Mouse (Mus musculus) small intestine, adult 2 months (tissue): ENCODE data around the gene 9330161L09Rik. TPM values are rescaled to one million over a fixed set of nuclear protein-coding genes. Genes with fewer than 3 reads are reported as not detected.

Experiments
- H3K27ac ChIP-seq: fragments of 200-500 bp; 2 replicates; pipeline ENCODE4 v1.5.1; 2012; ENCODE audit warnings: low read depth, low read length, control low read depth, inconsistent platforms; ENCODE audit not compliant: insufficient read depth
- H3K27me3 ChIP-seq: fragments of 200-500 bp; 2 replicates; pipeline ENCODE4 v1.6.1; 2012; ENCODE audit warnings: mild to moderate bottlenecking, moderate library complexity, low read length, inconsistent platforms; ENCODE audit not compliant: control insufficient read depth, insufficient read depth
- H3K36me3 ChIP-seq: fragments of 200-500 bp; 2 replicates; pipeline ENCODE4 v1.6.1; 2012; ENCODE audit warnings: mild to moderate bottlenecking, low read length, control low read depth, inconsistent platforms; ENCODE audit not compliant: control insufficient read depth, insufficient read depth
- H3K4me1 ChIP-seq: fragments of 200-500 bp; 2 replicates; pipeline ENCODE4 v1.6.1; 2012; ENCODE audit warnings: low read length, inconsistent platforms, mixed read lengths; ENCODE audit not compliant: control insufficient read depth, insufficient read depth, insufficient read length
- H3K4me3 ChIP-seq: fragments of 200-500 bp; 2 replicates; pipeline ENCODE4 v1.5.1; 2012; ENCODE audit warnings: low read depth, mild to moderate bottlenecking, control low read depth, inconsistent platforms, low read length, moderate library complexity
- CTCF ChIP-seq: fragments of 200-500 bp; IDR thresholded peaks from 2 replicates; pipeline ENCODE4 v1.5.1; 2012; ENCODE audit warnings: low read depth, mild to moderate bottlenecking, control low read depth, inconsistent platforms, low read length, moderate library complexity, mixed read lengths; ENCODE audit not compliant: insufficient replicate concordance, insufficient read length; ENCODE audit errors: extremely low read depth
- POLR2A ChIP-seq: fragments of 200-500 bp; IDR thresholded peaks from 2 replicates; pipeline ENCODE4 v1.6.1; 2012; ENCODE audit warnings: low read depth, mild to moderate bottlenecking, control low read depth, inconsistent platforms, low read length, moderate library complexity
- WGBS: fragments of 180-500 bp; shearing (Covaris S2); methylation state at CpG from one replicate; pipeline ENCODE4 v1.1.7; 2018; 5-methylcytosine and 5-hydroxymethylcytosine counted together
- polyA plus RNA-seq: library from polyadenylated mRNA; depleted of rRNA; stranded (reverse); fragments of >200 nt; gene quantifications from 2 replicates; pipeline ENCODE4 v1.2.3, GENCODE M21; 2012

9330161L09Rik gene
- polyA plus RNA-seq, 1 experiment: 0.39 TPM

DNA sequence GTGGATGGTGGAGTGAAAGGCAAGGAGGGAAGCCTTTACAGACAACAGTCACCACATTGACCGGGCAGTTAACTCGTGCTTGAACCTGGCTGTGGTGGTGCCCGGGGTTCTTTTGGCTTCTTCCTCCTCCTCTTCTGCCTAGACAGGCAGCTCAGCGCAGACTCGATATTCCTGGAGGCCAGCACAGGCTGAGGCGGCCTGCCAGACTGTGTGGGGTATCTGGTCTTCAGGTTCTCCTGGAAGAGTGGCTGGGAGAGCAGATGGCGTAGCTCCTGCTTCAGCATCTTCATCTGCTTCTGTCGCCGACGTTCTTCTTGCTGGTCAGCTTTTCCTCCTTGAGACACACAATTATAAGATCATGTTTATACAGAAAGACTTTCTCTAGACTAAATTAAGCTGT, 524 bp upstream of the 9330161L09Rik start:
- Histone ChIP-seq H3K4me3 (no peak overlapping the region), H3K36me3 (peaks cover 70% of the 10 kb centered on the region), H3K27me3 (no peaks in the 10 kb centered on the region), H3K4me1 (no peaks in the 10 kb centered on the region; the same call in 1 of the 2 replicates), H3K27ac (no peak overlapping the region)
- TF ChIP-seq CTCF (no peak), POLR2A (no peak)
- 88% methylated on average over 10 of the region's 10 CpGs for WGBS

DNA sequence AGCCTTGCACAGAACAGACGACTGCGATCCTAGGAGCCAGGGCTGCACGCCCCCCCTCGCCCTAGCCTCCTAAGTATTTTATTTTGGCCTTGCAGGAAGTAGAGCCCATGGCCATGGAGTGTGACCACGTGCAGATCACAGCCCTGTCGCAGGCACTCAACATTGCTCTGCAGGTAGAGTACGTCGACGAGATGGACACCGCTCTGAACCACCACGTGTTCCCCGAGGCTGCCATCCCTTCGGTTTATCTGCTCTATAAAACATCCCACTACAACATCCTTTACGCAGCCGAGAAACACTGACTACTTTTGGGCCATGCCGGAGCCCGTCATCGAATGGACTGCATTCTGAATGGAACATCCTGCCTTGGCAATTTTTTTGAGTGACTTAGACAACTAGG, 3.5 kb downstream of the 9330161L09Rik start:
- Histone ChIP-seq H3K27ac (no peak overlapping the region), H3K36me3 (peaks cover 34% of the 10 kb centered on the region), H3K27me3 (no peaks in the 10 kb centered on the region), H3K4me3 (no peak overlapping the region), H3K4me1 (no peaks in the 10 kb centered on the region; the same call in 1 of the 2 replicates)
- TF ChIP-seq POLR2A: no peak
- TF ChIP-seq CTCF: no peak
- WGBS: 88% methylated on average over 18 of the region's 18 CpGs

DNA sequence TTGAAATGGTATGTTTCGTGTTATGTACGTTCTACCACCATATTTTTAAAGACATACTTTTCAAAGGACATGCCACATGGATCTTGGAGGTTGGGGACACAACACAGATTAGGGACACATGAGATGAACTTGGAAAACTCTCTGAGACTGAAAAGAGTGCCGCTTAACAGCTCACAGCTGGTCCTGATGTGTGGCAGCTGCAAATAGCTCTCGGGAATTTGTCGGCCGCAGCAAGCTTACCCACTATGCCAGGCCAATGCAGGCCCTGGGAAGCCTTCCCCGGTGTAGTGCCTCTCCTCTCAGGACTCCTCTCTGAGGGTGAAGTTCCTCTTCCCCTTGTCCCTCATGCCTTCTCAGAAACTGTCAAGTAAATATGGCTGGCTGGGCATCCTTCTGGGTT, 10.9 kb downstream of the 9330161L09Rik start:
- no peaks in the 10 kb centered on the region for H3K36me3 ChIP-seq
- no peaks in the 10 kb centered on the region for H3K4me1 ChIP-seq
- WGBS: 82% methylated on average over 7 of the region's 7 CpGs
- no peaks in the 10 kb centered on the region for H3K27me3 ChIP-seq
- no peak for TF ChIP-seq CTCF
- TF ChIP-seq POLR2A: no peak
- no peak overlapping the region for H3K4me3 ChIP-seq
- no peak overlapping the region for H3K27ac ChIP-seq

DNA sequence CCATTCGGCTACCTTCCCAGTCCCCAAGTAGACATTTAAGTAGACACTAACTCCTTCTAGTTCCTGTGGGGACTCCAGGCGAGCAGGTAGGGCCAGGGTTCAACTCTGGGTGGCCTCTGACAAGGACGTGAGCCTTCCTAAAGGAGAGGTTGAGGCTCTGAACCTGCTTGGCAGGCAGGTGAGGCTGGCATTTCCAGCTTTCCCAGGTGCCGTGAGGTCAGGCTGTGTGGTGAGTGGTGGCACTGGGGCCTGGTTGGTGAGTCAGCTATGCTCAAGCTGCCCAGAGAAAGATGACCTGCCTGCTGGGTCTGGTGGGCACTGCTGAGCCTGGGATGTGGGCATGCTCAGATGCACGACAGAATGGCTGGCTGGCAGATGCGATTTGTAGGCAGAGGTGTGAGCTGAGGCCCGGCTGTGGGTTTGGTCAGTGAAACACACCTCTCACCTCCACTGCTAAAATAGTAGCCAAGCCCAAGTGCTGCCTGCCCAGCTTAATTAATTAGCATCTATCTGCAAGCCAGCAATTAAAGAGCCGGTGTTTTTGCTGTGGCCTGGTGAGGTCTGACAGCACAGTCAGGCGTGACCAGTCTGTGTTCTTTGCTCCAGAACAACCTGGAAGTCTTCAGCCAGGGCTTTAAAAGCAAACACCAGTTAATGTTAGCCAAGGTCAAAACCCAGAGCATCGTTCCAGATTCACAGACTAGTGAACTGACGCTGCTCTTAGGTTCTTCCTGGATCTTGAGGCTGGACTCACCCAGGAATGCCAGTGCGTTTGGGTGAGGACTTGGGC, 11.9 kb downstream of the 9330161L09Rik start:
- H3K4me3 ChIP-seq: no peak overlapping the region
- no peaks in the 10 kb centered on the region for H3K27me3 ChIP-seq
- no peak overlapping the region for H3K27ac ChIP-seq
- TF ChIP-seq CTCF (no peak), POLR2A (no peak)
- H3K4me1 ChIP-seq: no peaks in the 10 kb centered on the region
- WGBS: 70% methylated on average over 12 of the region's 12 CpGs
- H3K36me3 ChIP-seq: no peaks in the 10 kb centered on the region

DNA sequence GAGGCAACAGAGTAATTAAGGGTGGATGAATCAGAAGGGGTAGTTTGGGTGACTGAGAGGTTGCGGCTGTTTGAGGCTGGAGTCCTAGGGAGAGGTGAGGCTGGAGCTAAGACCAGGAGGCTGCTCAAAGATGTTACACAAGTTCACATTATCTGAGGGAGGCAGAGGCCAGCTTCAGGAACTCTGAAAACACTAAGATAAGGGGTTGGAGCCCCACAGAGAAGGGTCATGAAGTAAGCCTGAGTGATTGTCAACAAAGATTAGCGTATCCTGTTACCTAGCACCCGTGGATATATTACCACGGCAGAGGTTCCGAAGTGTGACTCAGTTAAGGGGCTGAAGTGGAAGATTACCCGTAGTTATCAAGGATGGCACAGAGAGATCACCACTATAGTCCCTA, 14.1 kb downstream of the 9330161L09Rik start:
- H3K27ac ChIP-seq: no peak overlapping the region
- H3K36me3 ChIP-seq: no peaks in the 10 kb centered on the region
- no peak overlapping the region for H3K4me3 ChIP-seq
- peaks cover 6% of the 10 kb centered on the region; the same call in 1 of the 2 replicates for H3K4me1 ChIP-seq
- 34% methylated on average over 6 of the region's 6 CpGs for WGBS
- TF ChIP-seq POLR2A (no peak), CTCF (no peak)
- no peaks in the 10 kb centered on the region for H3K27me3 ChIP-seq

DNA sequence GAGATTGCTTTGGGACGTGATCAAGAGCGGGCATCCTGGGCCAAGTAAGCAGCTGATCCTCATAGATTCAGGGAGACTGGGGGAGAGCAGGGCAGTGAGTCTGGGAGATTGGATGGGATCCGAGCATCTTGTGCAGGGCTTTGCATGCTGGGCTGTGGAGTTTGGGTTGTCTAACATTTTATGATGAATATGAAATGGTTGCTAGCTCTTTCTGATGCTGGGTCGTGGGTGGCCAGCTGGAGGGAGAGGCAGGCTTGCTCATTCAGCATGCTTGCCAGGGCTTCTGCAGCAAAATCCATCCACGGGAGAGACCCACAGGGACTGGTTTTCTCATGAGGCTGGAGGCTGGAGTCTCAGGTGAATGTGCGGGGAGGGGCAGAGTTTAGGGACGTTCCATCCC, 16.5 kb downstream of the 9330161L09Rik start:
- Histone ChIP-seq H3K4me3 (no peak overlapping the region), H3K4me1 (peaks cover 6% of the 10 kb centered on the region; the same call in 1 of the 2 replicates), H3K27ac (no peak overlapping the region), H3K27me3 (no peaks in the 10 kb centered on the region), H3K36me3 (no peaks in the 10 kb centered on the region)
- TF ChIP-seq POLR2A (no peak), CTCF (no peak)
- WGBS: 64% methylated on average over 7 of the region's 7 CpGs

DNA sequence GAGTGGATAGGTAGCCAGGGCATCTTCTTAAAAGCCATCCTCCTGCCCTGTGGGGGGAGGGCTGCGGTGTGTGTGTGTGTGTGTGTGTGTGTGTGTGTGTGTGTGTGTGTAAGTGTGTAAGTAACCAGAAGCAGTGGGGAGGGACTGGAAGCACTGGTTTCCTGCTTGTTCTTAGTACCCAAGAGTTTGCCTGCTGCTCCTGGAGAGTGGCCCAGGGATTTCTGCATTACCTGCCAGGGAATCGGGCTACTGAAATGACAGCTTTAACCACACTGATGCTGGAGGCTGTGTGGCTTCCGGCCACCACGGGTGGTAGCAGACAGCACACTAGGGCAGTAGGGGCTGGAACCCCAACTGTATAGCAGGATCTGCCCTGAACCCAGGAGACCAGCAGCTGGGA, 17.6 kb downstream of the 9330161L09Rik start:
- 66% methylated on average over 4 of the region's 4 CpGs for WGBS
- no peaks in the 10 kb centered on the region for H3K36me3 ChIP-seq
- no peak overlapping the region for H3K27ac ChIP-seq
- H3K4me1 ChIP-seq: peaks cover 6% of the 10 kb centered on the region; the same call in 1 of the 2 replicates
- H3K4me3 ChIP-seq: no peak overlapping the region
- no peaks in the 10 kb centered on the region for H3K27me3 ChIP-seq
- TF ChIP-seq POLR2A: no peak

DNA sequence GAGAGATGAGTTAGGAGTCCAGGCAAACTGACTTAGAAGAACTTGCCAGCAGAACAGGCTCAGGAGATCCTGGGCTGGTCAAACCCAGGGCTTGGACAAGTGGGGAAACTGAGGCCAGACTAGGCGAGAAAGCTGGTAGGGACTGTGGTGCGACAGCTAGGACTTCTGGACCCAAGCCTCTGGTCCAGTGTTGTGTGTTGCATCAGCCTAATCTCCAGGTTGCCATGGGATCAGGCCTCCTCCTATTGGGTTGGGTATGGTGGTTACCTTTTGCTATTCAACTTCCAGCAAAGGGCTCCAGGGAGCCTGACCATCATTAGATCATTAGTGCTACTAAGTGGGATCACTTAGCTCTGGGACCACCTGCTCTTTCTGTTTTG, 18.3 kb downstream of the 9330161L09Rik start:
- Histone ChIP-seq H3K27me3 (no peaks in the 10 kb centered on the region), H3K4me1 (peaks cover 6% of the 10 kb centered on the region; the same call in 1 of the 2 replicates), H3K36me3 (no peaks in the 10 kb centered on the region), H3K4me3 (peak overlapping the region; percentile 95), H3K27ac (no peak overlapping the region)
- 74% methylated on average over 2 of the region's 2 CpGs for WGBS
- TF ChIP-seq CTCF (no peak), POLR2A (no peak)
